Mouse (Mus musculus) C2C12 (cell line): Measurements from ENCODE around the gene Klk9.

Source experiments
- CTCF ChIP-seq: IDR thresholded peaks from one replicate; pipeline ENCODE4 v1.5.1; 2011; ENCODE audit not compliant: control insufficient read depth, insufficient read depth, insufficient read length
- MAX ChIP-seq: IDR thresholded peaks from one replicate; pipeline ENCODE4 v1.6.1; 2011; ENCODE audit warnings: mild to moderate bottlenecking, control low read depth
- MYOD1 ChIP-seq: IDR thresholded peaks from one replicate; pipeline ENCODE4 v1.6.1; 2011; ENCODE audit warnings: low read depth; ENCODE audit not compliant: control insufficient read depth, insufficient read length
- MYOG ChIP-seq: IDR thresholded peaks from one replicate; pipeline ENCODE4 v1.6.1; 2011; ENCODE audit not compliant: control insufficient read depth, insufficient read length; ENCODE audit errors: extremely low read depth
- USF1 ChIP-seq: IDR thresholded peaks from one replicate; pipeline ENCODE4 v1.6.1; 2011; ENCODE audit warnings: low read depth, mild to moderate bottlenecking, control low read depth, moderate library complexity

GRCm38 (mm10) chr7:43797333-43797769, 5.7 kb downstream of the Klk9 start, which contains the start of gene Klk8:
- TF ChIP-seq MYOD1, result no peak
- no peak for TF ChIP-seq CTCF
- TF ChIP-seq USF1, result no peak
- TF ChIP-seq MAX, result no peak
- no peak for TF ChIP-seq MYOG
